Mouse (Mus musculus): ENCODE measurements at regions not wholly inside any gene's neighbourhood (a gene's known extent, or its start where the extent isn't known, plus 50 kb on each side); places are given as distances from the start of the nearest gene placed in this dataset.
"Not testable (repeated sequence)": the region's sequence is repeated elsewhere in the genome, so short reads cannot be mapped to it uniquely, and the experiment has no call there.

DNA sequence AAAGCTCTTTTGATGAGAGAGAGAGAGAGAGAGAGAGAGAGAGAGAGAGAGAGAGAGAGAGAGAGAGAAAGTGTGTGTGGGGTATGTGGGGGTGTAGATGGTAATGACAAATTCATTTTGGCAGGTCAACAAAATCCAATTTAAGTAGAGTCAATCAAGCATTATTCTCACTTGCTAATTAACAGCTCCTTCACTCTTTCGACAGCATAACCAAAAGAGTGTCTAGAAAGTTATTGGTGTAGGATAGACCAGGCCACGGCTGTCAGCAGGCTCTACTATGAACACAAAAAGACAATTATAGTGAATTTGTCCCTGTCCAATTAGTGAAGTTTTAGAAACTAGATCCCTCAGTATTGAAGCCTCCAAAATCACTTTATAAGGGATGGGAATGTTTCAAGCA lies 378.2 kb downstream of the Pcdh20 start:
- Histone ChIP-seq H3K36me3 (ENCODE audit: control insufficient read depth, insufficient read depth, low read length) (no peaks in the 10 kb centered on the region), H3K27ac (ENCODE audit: insufficient read depth, low read depth, low read length) (no peak overlapping the region), H3K27me3 (replicated peaks; ENCODE audit: control insufficient read depth, insufficient read depth, low read length) (no peaks in the 10 kb centered on the region), H3K4me3 (ENCODE audit: insufficient read depth, low read depth, low read length) (no peak overlapping the region), H3K4me1 (ENCODE audit: control insufficient read depth, insufficient read depth, low read length) (no peaks in the 10 kb centered on the region)
- DNase-seq, result no peak
- TF ChIP-seq POLR2A (IDR thresholded peaks at IDR 0.05; ENCODE audit: low read depth, low read length) (no peak), CTCF (conservative IDR thresholded peaks at IDR 0.05; ENCODE audit: insufficient read depth, insufficient read length, low read depth, low read length) (no peak)
- 68% methylated on average over 2 of the region's 2 CpGs for WGBS

- WGBS, result 73% methylated on average over 3 of the region's 3 CpGs
- no peaks in the 10 kb centered on the region for H3K4me1 ChIP-seq (ENCODE audit: control insufficient read depth, insufficient read depth, low read length)
- H3K27ac ChIP-seq (ENCODE audit: insufficient read depth, low read depth, low read length), result no peak overlapping the region
- DNase-seq, result peak; percentile 37
- H3K27me3 ChIP-seq (replicated peaks; ENCODE audit: control insufficient read depth, insufficient read depth, low read length), result no peaks in the 10 kb centered on the region
- no peaks in the 10 kb centered on the region for H3K36me3 ChIP-seq (ENCODE audit: control insufficient read depth, insufficient read depth, low read length)
- TF ChIP-seq POLR2A (IDR thresholded peaks at IDR 0.05; ENCODE audit: low read depth, low read length), result no peak
- TF ChIP-seq CTCF (conservative IDR thresholded peaks at IDR 0.05; ENCODE audit: insufficient read depth, insufficient read length, low read depth, low read length), result no peak
- H3K4me3 ChIP-seq (ENCODE audit: insufficient read depth, low read depth, low read length), result no peak overlapping the region
Measured at GRCm38 (mm10) chr14:88084854-88085253, 386.3 kb downstream of the Pcdh20 start.

GRCm38 (mm10) chr14:88072880-88073468 lies 398.2 kb downstream of the Pcdh20 start:
- Histone ChIP-seq H3K4me1 (ENCODE audit: control insufficient read depth, insufficient read depth, low read length) (no peaks in the 10 kb centered on the region), H3K27me3 (replicated peaks; ENCODE audit: control insufficient read depth, insufficient read depth, low read length) (no peaks in the 10 kb centered on the region), H3K4me3 (ENCODE audit: insufficient read depth, low read depth, low read length) (no peak overlapping the region), H3K27ac (ENCODE audit: insufficient read depth, low read depth, low read length) (no peak overlapping the region), H3K36me3 (ENCODE audit: control insufficient read depth, insufficient read depth, low read length) (no peaks in the 10 kb centered on the region)
- WGBS, result 37% methylated on average over 5 of the region's 5 CpGs
- no peak for DNase-seq
- TF ChIP-seq CTCF (conservative IDR thresholded peaks at IDR 0.05; ENCODE audit: insufficient read depth, insufficient read length, low read depth, low read length) (no peak), POLR2A (IDR thresholded peaks at IDR 0.05; ENCODE audit: low read depth, low read length) (no peak)

GRCm38 (mm10) chr14:88047586-88047985 lies 423.6 kb downstream of the Pcdh20 start:
- H3K27me3 ChIP-seq (replicated peaks; ENCODE audit: control insufficient read depth, insufficient read depth, low read length), result not testable (repeated sequence)

DNA sequence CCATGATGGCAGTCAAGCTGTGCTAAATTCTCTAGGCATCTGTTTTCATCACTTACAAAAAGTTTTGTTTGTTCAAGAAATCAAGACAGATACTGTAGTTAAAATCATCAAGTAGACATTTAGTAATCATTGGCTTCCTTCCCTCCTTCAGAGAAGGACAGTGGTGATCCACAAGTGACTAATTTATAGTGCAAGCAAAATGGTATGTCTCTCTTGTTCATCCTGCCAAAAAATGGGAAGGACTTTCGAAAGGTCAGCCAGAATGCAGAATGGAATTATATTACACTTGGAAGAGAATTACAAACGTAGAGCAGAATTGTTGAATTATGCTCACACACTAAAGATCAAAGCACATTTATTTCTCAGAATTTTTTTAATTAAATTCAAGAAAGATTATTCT lies 457.3 kb downstream of the Pcdh20 start:
- no peaks in the 10 kb centered on the region for H3K4me1 ChIP-seq (ENCODE audit: control insufficient read depth, insufficient read depth, low read length)
- no peak for DNase-seq
- H3K36me3 ChIP-seq (ENCODE audit: control insufficient read depth, insufficient read depth, low read length), result no peaks in the 10 kb centered on the region
- no peak overlapping the region for H3K27ac ChIP-seq (ENCODE audit: insufficient read depth, low read depth, low read length)
- TF ChIP-seq POLR2A (IDR thresholded peaks at IDR 0.05; ENCODE audit: low read depth, low read length), result no peak
- no peak for TF ChIP-seq CTCF (conservative IDR thresholded peaks at IDR 0.05; ENCODE audit: insufficient read depth, insufficient read length, low read depth, low read length)
- WGBS, result 45% methylated on average over 2 of the region's 2 CpGs
- H3K27me3 ChIP-seq (replicated peaks; ENCODE audit: control insufficient read depth, insufficient read depth, low read length), result no peaks in the 10 kb centered on the region
- no peak overlapping the region for H3K4me3 ChIP-seq (ENCODE audit: insufficient read depth, low read depth, low read length)

More at GRCm38 (mm10) chr14:88047586-88047985, 423.6 kb downstream of the Pcdh20 start:
- WGBS, result 75% methylated on average over 3 of the region's 3 CpGs
- H3K4me3 ChIP-seq (ENCODE audit: insufficient read depth, low read depth, low read length); H3K36me3 ChIP-seq (ENCODE audit: control insufficient read depth, insufficient read depth, low read length); H3K27ac ChIP-seq (ENCODE audit: insufficient read depth, low read depth, low read length); H3K4me1 ChIP-seq (ENCODE audit: control insufficient read depth, insufficient read depth, low read length): not testable (repeated sequence)
- DNase-seq, result peak; percentile 63

GRCm38 (mm10) chr14:88013186-88013585 lies 458.0 kb downstream of the Pcdh20 start:
- TF ChIP-seq CTCF (conservative IDR thresholded peaks at IDR 0.05; ENCODE audit: insufficient read depth, insufficient read length, low read depth, low read length) (no peak), POLR2A (IDR thresholded peaks at IDR 0.05; ENCODE audit: low read depth, low read length) (no peak)
- Histone ChIP-seq H3K4me1 (ENCODE audit: control insufficient read depth, insufficient read depth, low read length) (no peaks in the 10 kb centered on the region), H3K36me3 (ENCODE audit: control insufficient read depth, insufficient read depth, low read length) (no peaks in the 10 kb centered on the region), H3K4me3 (ENCODE audit: insufficient read depth, low read depth, low read length) (no peak overlapping the region), H3K27me3 (replicated peaks; ENCODE audit: control insufficient read depth, insufficient read depth, low read length) (no peaks in the 10 kb centered on the region), H3K27ac (ENCODE audit: insufficient read depth, low read depth, low read length) (no peak overlapping the region)
- WGBS, result 89% methylated on average over 3 of the region's 3 CpGs
- no peak for DNase-seq

DNA sequence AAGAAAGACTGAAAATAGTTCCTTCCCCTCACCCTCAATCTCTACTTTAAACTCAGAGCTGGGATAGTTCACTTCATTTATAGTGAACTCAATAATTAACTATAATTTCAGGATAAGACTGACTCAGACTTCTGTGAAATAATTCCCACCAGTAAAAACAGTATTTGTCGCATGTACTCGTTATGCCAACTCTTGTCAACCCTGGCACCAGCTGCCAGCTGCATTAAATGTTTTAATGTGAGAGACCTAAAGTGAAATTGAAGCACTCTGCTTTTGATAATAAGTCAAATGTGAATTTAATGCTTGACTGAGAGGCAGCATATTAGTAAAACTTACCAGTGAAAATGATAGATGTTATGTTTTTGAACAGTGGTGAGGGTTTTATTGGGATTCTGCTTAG lies 474.6 kb downstream of the Pcdh20 start:
- no peak for DNase-seq
- Histone ChIP-seq H3K4me1 (ENCODE audit: control insufficient read depth, insufficient read depth, low read length) (no peaks in the 10 kb centered on the region), H3K27ac (ENCODE audit: insufficient read depth, low read depth, low read length) (no peak overlapping the region), H3K27me3 (replicated peaks; ENCODE audit: control insufficient read depth, insufficient read depth, low read length) (no peaks in the 10 kb centered on the region), H3K36me3 (ENCODE audit: control insufficient read depth, insufficient read depth, low read length) (no peaks in the 10 kb centered on the region), H3K4me3 (ENCODE audit: insufficient read depth, low read depth, low read length) (no peak overlapping the region)
- TF ChIP-seq CTCF (conservative IDR thresholded peaks at IDR 0.05; ENCODE audit: insufficient read depth, insufficient read length, low read depth, low read length) (no peak), POLR2A (IDR thresholded peaks at IDR 0.05; ENCODE audit: low read depth, low read length) (no peak)
- WGBS, result 85% methylated on average over 2 of the region's 2 CpGs
